Mouse (Mus musculus) cerebellum, adult 2 months (tissue): ENCODE data around the gene 1700029P11Rik. TPM values are rescaled to one million over a fixed set of nuclear protein-coding genes. Genes with fewer than 3 reads are reported as not detected.

ENCODE experiments used
- DNase-seq, 2 experiments: peaks; one replicate each; pipeline ENCODE4 v3.0.0; 2021
- H3K27ac ChIP-seq: fragments of 200-500 bp; 2 replicates; pipeline ENCODE4 v1.5.1; 2012; ENCODE audit warnings: low read length, control low read depth, inconsistent platforms; ENCODE audit not compliant: insufficient read depth
- H3K27me3 ChIP-seq: fragments of 200-500 bp; 2 replicates; pipeline ENCODE4 v1.6.1; 2012; ENCODE audit warnings: inconsistent platforms, mild to moderate bottlenecking, low read length, moderate library complexity; ENCODE audit not compliant: control insufficient read depth, insufficient read depth
- H3K4me1 ChIP-seq: fragments of 200-500 bp; 2 replicates; pipeline ENCODE4 v1.6.1; 2011; ENCODE audit warnings: low read length; ENCODE audit not compliant: control insufficient read depth, insufficient read depth
- H3K4me3 ChIP-seq: fragments of 200-500 bp; replicated peaks from 2 replicates; pipeline ENCODE3; 2011; ENCODE audit warnings: mild to moderate bottlenecking, low read depth, low read length, control low read depth; ENCODE audit not compliant: insufficient read depth
- CTCF ChIP-seq: fragments of 200-500 bp; IDR thresholded peaks from 2 replicates; pipeline ENCODE4 v1.5.1; 2011; ENCODE audit warnings: low read depth, mild to moderate bottlenecking, control low read depth, low read length, moderate library complexity, borderline replicate concordance; ENCODE audit not compliant: insufficient read depth
- POLR2A ChIP-seq: fragments of 200-500 bp; IDR thresholded peaks from 2 replicates; pipeline ENCODE4 v1.6.1; 2011; ENCODE audit warnings: low read length, control low read depth, borderline replicate concordance; ENCODE audit not compliant: insufficient read depth
- WGBS: fragments of 180-500 bp; shearing (Covaris S2); methylation state at CpG from one replicate; pipeline ENCODE4 v1.1.7; 2018; 5-methylcytosine and 5-hydroxymethylcytosine counted together
- polyA plus RNA-seq: library from polyadenylated mRNA; depleted of rRNA; stranded (reverse); fragments of >200 nt; gene quantifications from 2 replicates; pipeline ENCODE4 v1.2.3, GENCODE M21; 2012

The 1700029P11Rik gene
- polyA plus RNA-seq, 1 experiment = not detected

DNA sequence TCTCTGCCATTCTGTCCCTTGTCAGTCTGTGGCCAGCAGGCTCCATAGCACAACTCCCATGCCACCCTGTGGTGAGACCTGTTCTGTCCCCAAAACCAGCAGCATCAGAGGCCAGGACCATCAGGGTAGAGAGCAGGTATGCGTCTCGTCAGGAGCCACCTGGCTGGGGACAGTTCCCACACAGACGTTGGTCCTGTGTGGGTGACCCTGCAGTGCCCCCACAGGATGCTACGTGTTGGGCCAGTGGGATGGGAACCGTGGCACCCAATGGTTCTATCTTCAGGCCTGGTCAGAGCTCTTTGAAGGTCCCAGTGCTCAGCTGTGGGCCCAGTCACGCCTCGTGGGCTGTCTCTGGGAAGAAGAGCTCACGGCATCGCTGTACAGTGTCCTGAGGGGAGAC lies 29.2 kb upstream of the 1700029P11Rik start:
- peaks cover 22% of the 10 kb centered on the region for H3K4me1 ChIP-seq
- TF ChIP-seq POLR2A (no peak), CTCF (no peak)
- DNase-seq = peak in 1 of 2 experiments; percentile 23
- H3K27ac ChIP-seq = no peak overlapping the region
- H3K4me3 ChIP-seq = no peak overlapping the region
- 75% methylated on average over 9 of the region's 9 CpGs for WGBS
- no peaks in the 10 kb centered on the region for H3K27me3 ChIP-seq

DNA sequence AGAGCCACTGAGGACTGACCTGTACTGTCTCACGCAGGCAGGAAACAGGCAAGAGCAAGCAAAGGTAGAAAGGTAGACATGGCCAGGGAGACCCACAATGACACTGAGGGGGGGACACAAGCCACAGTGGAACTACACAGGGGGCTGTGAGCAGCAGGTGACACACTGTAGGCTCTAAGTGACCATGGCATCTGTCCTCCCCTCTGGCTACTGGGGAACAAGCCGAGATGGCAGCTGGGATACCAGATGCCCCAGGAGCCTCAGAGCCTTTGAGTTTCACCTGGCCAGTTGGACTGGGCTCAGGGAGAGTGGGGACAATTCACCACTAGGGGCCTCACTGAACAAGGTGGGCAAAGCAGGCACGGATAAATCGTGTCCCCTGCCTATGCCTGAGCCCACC lies 28.0 kb upstream of the 1700029P11Rik start:
- peak in 1 of 2 experiments; percentile 33 for DNase-seq
- WGBS = 65% methylated on average over 4 of the region's 4 CpGs
- no peak for TF ChIP-seq POLR2A
- TF ChIP-seq CTCF = no peak
- no peaks in the 10 kb centered on the region for H3K27me3 ChIP-seq
- H3K4me1 ChIP-seq = peaks cover 29% of the 10 kb centered on the region
- H3K27ac ChIP-seq = no peak overlapping the region
- H3K4me3 ChIP-seq = no peak overlapping the region

DNA sequence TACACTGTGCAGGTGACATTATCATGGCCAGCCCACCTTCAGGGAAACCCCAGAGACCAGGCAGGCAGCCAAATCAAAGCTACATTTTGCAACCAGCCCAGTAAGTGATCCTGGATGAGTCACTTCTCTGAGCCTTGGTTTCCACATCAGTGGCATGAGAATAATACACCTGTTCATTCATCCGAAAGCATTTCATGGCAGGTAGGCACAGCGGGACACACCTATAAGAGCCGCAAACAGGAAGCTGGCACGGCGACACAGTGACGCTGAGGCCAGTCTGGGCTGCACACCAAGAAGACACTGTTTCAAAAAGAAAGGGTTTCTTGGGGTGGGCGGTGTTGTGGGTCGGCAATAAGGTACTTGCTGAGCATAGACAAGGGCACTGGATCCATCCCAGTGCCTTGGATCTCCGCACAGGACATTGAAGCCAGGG lies 26.2 kb upstream of the 1700029P11Rik start:
- TF ChIP-seq POLR2A (no peak), CTCF (no peak)
- H3K4me3 ChIP-seq = no peak overlapping the region
- peak; percentile 80 to 89 for DNase-seq
- H3K27me3 ChIP-seq = no peaks in the 10 kb centered on the region
- peak overlapping the region; percentile 9; the same call in 1 of the 2 replicates for H3K27ac ChIP-seq
- peaks cover 29% of the 10 kb centered on the region for H3K4me1 ChIP-seq
- 17% methylated on average over 9 of the region's 9 CpGs for WGBS

DNA sequence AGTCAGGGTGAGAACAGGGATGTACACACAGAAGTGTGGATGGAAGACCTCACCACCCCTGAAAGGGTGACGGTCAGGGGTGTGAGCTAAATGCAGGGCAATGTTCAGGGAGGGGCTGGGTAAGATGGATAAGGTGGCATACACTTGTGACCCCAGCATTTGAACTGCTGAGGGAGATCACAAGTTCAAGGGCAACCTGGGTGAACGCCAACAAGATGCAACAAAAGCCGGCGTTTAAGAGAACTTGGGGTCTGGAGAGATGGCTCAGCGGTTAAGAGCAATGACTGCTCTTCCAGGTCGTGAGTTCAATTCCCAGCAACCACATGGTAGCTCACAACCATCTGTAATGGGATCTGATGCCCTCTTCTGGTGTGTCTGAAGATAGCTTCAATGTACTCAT lies 25.6 kb upstream of the 1700029P11Rik start:
- no peaks in the 10 kb centered on the region for H3K27me3 ChIP-seq
- TF ChIP-seq POLR2A = no peak
- no peak for TF ChIP-seq CTCF
- peaks cover 29% of the 10 kb centered on the region for H3K4me1 ChIP-seq
- no peak overlapping the region for H3K4me3 ChIP-seq
- H3K27ac ChIP-seq = peak overlapping the region; percentile 9; the same call in 1 of the 2 replicates
- DNase-seq = no peak
- 82% methylated on average over 6 of the region's 6 CpGs for WGBS

- no peak for DNase-seq
- H3K4me3 ChIP-seq = no peak overlapping the region
- peaks cover 29% of the 10 kb centered on the region for H3K4me1 ChIP-seq
- H3K27ac ChIP-seq = no peak overlapping the region
- H3K27me3 ChIP-seq = no peaks in the 10 kb centered on the region
- WGBS = 95% methylated on average over 15 of the region's 15 CpGs
- TF ChIP-seq POLR2A (no peak), CTCF (no peak)
Measured at GRCm38 (mm10) chr15:81955414-81955813, 24.9 kb upstream of the 1700029P11Rik start.

DNA sequence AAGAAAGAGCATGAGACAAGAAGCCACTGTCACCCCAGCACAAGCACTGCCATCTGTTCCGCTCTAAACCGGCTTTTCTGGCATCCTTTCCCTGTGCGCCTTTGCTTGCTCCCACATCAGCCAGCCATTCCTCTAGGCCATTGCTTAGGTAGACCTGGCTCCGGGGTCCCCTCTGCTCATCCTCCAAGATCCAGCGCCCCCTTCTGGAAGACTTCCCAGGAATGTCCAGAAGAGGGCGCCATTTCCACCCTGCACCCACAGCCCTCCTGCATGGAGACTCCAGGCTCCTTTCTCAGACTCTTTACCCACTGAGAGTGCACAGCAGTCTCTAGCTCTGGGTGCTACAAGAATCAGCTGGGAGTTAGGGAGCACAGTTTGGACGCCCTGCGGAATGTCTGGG lies 23.9 kb upstream of the 1700029P11Rik start:
- H3K4me3 ChIP-seq = no peak overlapping the region
- no peaks in the 10 kb centered on the region for H3K27me3 ChIP-seq
- 8% methylated on average over 8 of the region's 8 CpGs for WGBS
- peaks cover 23% of the 10 kb centered on the region for H3K4me1 ChIP-seq
- no peak overlapping the region for H3K27ac ChIP-seq
- DNase-seq = peak; percentile 59 to 68
- TF ChIP-seq POLR2A (no peak), CTCF (peak; percentile 73)

DNA sequence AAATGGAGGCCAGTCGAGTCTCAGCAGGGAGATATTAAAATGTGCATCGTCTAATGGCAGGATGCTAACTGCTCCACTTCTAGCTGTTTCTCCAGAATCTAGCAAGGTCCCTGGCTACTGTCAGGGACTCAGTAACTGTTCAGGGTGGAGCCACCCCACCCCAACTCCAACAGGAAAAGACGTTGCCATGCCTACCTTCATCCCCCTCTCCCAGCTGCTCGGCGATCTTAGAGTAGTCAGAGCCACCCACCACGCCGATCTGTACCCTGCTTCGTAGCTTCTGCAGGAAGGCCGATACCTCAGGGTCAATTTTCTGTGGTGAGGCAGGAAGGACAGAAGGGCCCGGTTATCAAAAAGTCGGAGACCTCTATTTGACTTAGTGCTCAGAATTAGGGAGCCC lies 22.7 kb upstream of the 1700029P11Rik start:
- Histone ChIP-seq H3K27ac (no peak overlapping the region), H3K4me3 (no peak overlapping the region)
- DNase-seq = no peak

GRCm38 (mm10) chr15:81958906-81959305 lies 21.4 kb upstream of the 1700029P11Rik start:
- TF ChIP-seq POLR2A = no peak
- no peak for TF ChIP-seq CTCF
- no peak overlapping the region for H3K4me3 ChIP-seq
- no peak for DNase-seq
- no peak overlapping the region for H3K27ac ChIP-seq
- 60% methylated on average over 3 of the region's 3 CpGs for WGBS
- no peaks in the 10 kb centered on the region for H3K27me3 ChIP-seq
- peaks cover 15% of the 10 kb centered on the region for H3K4me1 ChIP-seq

More for the DNA sequence above, 22.7 kb upstream of the 1700029P11Rik start:
- TF ChIP-seq CTCF (no peak), POLR2A (no peak)
- 80% methylated on average over 11 of the region's 11 CpGs for WGBS
- H3K27me3 ChIP-seq = no peaks in the 10 kb centered on the region
- H3K4me1 ChIP-seq = peaks cover 18% of the 10 kb centered on the region
